Mouse (Mus musculus): ENCODE measurements around the gene Gm17482. TPM values are rescaled to one million over a fixed set of nuclear protein-coding genes. Genes with fewer than 3 reads are reported as not detected.

Gm17482 gene
- polyA plus RNA-seq, 1 experiment from 2014 or later: not detected

DNA sequence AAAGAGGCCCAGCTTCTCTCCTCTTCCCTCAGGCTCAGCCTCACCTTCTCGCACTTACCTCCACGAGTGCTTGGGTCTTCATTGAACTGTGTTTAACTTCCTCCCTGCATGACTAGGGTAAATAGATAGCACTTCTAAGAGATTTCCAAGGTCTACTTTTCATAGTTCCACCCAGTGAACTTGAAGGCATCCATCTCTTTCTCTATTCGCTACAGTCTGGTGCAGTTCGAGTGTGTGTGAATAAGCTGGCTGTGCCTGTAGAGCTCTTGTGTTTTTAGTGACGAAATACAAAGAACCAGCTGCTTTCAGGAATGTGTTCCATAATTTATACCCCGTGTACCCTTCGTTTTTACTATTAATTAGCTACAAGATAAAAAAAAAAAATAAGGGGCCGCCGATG lies 47.6 kb downstream of the Gm17482 start:
- ATAC-seq (replicated peaks; ENCODE audit: low FRiP score) (no peak), DNase-seq (ENCODE audit: low spot score) (no peak)
- WGBS: 75% methylated on average over 9 of the region's 9 CpGs
- no peaks in the 10 kb centered on the region for H3K27me3 ChIP-seq (replicated peaks; ENCODE audit: control insufficient read depth, insufficient read depth, low read length)
- H3K36me3 ChIP-seq (ENCODE audit: control insufficient read depth, insufficient read depth, low read length): no peaks in the 10 kb centered on the region
- H3K9me3 ChIP-seq (ENCODE audit: control insufficient read depth, low read length): no peaks in the 10 kb centered on the region
- H3K9ac ChIP-seq (ENCODE audit: low read depth, low read length): no peak overlapping the region
- no peaks in the 10 kb centered on the region for H3K4me1 ChIP-seq (replicated peaks; ENCODE audit: control insufficient read depth, insufficient read depth, low read length)
- H3K27ac ChIP-seq (ENCODE audit: low read depth, low read length): no peak overlapping the region
- H3K4me2 ChIP-seq: no peak overlapping the region
- H3K4me3 ChIP-seq (ENCODE audit: low read depth, low read length): no peak overlapping the region

DNA sequence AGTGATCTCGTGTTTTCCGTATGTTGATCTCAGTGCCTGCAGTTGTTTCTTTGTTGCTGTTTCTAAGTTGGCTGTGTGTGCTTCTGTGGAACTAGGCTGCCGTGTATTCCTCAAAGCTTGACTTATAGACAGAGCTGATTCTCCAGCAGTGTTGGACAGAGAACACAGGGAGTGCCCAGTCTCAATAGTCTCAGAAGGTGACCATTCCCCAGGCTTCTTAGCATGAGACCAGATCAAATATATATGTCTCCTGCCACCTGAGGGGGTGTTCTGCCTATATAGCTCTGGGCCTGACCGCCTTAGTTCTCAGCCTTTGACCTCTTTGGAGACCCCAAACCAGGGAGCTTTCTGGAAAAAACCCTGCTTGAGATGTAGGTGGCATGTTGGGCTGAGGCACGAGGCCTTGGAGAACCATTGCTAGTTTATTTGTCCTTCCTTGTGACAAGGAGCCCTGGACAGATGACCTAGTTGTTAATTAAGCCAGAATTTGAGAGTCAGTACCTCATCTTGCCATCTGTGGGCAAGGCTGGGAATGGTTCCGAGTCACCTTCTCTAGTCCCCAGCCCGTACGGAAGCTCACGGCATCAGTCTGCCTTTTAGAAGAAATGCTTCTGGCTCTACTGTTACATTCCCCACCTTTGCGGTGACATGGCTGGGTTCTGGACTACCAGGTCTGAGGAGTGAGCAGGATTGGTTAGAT lies 48.1 kb downstream of the Gm17482 start:
- ATAC-seq (replicated peaks; ENCODE audit: low FRiP score): no peak
- H3K4me1 ChIP-seq (replicated peaks; ENCODE audit: control insufficient read depth, insufficient read depth, low read length): no peaks in the 10 kb centered on the region
- H3K9me3 ChIP-seq (ENCODE audit: control insufficient read depth, low read length): no peaks in the 10 kb centered on the region
- H3K36me3 ChIP-seq (ENCODE audit: control insufficient read depth, insufficient read depth, low read length): no peaks in the 10 kb centered on the region
- no peak overlapping the region for H3K9ac ChIP-seq (ENCODE audit: low read depth, low read length)
- H3K4me2 ChIP-seq: no peak overlapping the region
- H3K27me3 ChIP-seq (replicated peaks; ENCODE audit: control insufficient read depth, insufficient read depth, low read length): no peaks in the 10 kb centered on the region
- H3K4me3 ChIP-seq (ENCODE audit: low read depth, low read length): no peak overlapping the region
- 88% methylated on average over 10 of the region's 10 CpGs for WGBS
- DNase-seq (ENCODE audit: low spot score): no peak
- H3K27ac ChIP-seq (ENCODE audit: low read depth, low read length): no peak overlapping the region

DNA sequence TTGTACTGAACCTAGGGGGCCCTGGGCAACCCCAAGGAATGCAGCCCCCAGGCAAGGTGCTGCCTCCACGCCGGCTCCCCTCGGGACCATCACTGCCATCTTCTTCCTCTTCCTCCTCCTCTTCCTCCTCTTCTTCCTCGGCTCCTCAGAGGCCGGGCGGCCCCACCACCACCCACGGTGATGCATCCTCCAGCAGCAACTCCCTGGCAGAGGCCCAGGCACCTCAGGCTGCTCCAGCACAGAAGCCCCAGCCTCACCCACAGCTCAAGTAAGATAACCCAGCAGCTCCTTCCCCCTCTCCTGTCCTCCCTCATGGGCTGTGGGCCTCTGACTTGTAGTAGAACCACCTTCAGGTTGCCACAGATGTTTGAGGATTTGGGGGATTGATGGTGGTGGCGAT lies 50.9 kb downstream of the Gm17482 start:
- ATAC-seq (replicated peaks; ENCODE audit: low FRiP score): no peak
- WGBS: 56% methylated on average over 8 of the region's 8 CpGs
- no peaks in the 10 kb centered on the region for H3K36me3 ChIP-seq (ENCODE audit: control insufficient read depth, insufficient read depth, low read length)
- DNase-seq (ENCODE audit: low spot score): no peak
- no peak overlapping the region for H3K4me3 ChIP-seq (ENCODE audit: low read depth, low read length)
- H3K9ac ChIP-seq (ENCODE audit: low read depth, low read length): no peak overlapping the region
- no peaks in the 10 kb centered on the region for H3K4me1 ChIP-seq (replicated peaks; ENCODE audit: control insufficient read depth, insufficient read depth, low read length)
- no peak overlapping the region for H3K4me2 ChIP-seq
- no peak overlapping the region for H3K27ac ChIP-seq (ENCODE audit: low read depth, low read length)
- no peaks in the 10 kb centered on the region for H3K27me3 ChIP-seq (replicated peaks; ENCODE audit: control insufficient read depth, insufficient read depth, low read length)
- no peaks in the 10 kb centered on the region for H3K9me3 ChIP-seq (ENCODE audit: control insufficient read depth, low read length)

DNA sequence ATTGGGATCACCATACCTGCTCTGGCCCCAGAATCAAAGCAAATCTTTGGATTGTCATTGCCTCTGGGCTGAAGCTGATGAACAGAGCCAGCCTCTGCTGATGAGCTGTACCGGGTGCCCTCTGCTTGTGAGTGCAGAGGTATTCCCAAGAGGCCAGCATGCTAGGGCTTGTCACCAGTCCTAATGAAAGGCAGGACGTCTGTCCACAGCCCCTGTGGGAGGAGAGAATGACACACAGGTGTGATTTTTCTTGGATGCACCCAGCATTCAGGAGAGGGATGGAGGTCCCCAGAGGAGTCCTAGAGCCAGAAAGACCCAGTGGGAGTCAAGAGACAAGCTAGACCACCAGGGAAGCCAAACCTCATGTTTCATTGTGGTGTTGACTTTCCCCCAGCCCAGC lies 52.5 kb downstream of the Gm17482 start:
- no peaks in the 10 kb centered on the region for H3K9me3 ChIP-seq (ENCODE audit: control insufficient read depth, low read length)
- no peak overlapping the region for H3K9ac ChIP-seq (ENCODE audit: low read depth, low read length)
- H3K36me3 ChIP-seq (ENCODE audit: control insufficient read depth, insufficient read depth, low read length): no peaks in the 10 kb centered on the region
- H3K4me1 ChIP-seq (replicated peaks; ENCODE audit: control insufficient read depth, insufficient read depth, low read length): no peaks in the 10 kb centered on the region
- H3K4me3 ChIP-seq (ENCODE audit: low read depth, low read length): no peak overlapping the region
- ATAC-seq (replicated peaks; ENCODE audit: low FRiP score): no peak
- WGBS: 60% methylated on average over 2 of the region's 2 CpGs
- H3K4me2 ChIP-seq: no peak overlapping the region
- no peak overlapping the region for H3K27ac ChIP-seq (ENCODE audit: low read depth, low read length)
- no peaks in the 10 kb centered on the region for H3K27me3 ChIP-seq (replicated peaks; ENCODE audit: control insufficient read depth, insufficient read depth, low read length)
- DNase-seq (ENCODE audit: low spot score): no peak

DNA sequence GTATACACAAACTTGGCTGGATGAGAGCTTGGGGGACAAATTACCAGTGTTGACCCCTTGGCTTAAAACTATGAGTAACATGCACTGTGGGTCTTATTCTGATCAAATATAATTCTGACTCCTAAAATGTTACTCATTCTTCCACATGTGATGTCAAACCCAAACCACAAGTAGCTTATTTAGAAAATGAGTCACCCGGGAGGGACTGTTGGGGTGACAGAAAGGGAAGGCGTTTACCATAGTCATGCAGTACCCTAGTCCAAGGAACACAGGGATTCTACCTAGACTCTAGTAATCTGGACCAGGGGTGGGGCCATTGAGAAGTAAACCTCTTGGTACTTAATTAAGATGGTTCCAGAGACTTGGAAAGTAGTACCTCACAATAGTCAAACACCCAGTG lies 57.0 kb downstream of the Gm17482 start:
- no peak overlapping the region for H3K9ac ChIP-seq (ENCODE audit: low read depth, low read length)
- H3K4me1 ChIP-seq (replicated peaks; ENCODE audit: control insufficient read depth, insufficient read depth, low read length): no peaks in the 10 kb centered on the region
- DNase-seq (ENCODE audit: low spot score) (no peak), ATAC-seq (replicated peaks; ENCODE audit: low FRiP score) (no peak)
- H3K36me3 ChIP-seq (ENCODE audit: control insufficient read depth, insufficient read depth, low read length): no peaks in the 10 kb centered on the region
- H3K4me3 ChIP-seq (ENCODE audit: low read depth, low read length): no peak overlapping the region
- no peak overlapping the region for H3K4me2 ChIP-seq
- no peak overlapping the region for H3K27ac ChIP-seq (ENCODE audit: low read depth, low read length)
- H3K9me3 ChIP-seq (ENCODE audit: control insufficient read depth, low read length): no peaks in the 10 kb centered on the region
- 85% methylated on average over 2 of the region's 2 CpGs for WGBS
- no peaks in the 10 kb centered on the region for H3K27me3 ChIP-seq (replicated peaks; ENCODE audit: control insufficient read depth, insufficient read depth, low read length)

DNA sequence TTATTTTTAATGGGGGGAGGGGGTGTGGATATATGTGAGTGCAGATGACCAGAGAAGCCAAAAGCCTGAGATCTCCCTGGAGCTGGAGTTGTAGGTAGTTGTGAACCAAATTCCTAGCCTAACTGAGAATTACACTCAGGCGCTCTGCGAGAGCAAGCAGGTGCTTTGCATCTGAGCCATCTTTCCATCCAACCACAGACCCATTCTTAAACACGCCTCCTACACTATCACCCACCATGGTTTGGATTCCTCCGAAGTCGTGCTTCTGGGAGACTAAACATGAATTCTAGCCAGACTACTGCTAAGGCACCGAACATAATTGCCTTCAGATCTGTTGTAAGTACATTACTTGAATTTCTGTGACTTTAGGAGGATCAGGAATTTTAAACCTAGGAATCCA lies 59.3 kb downstream of the Gm17482 start:
- 77% methylated on average over 6 of the region's 6 CpGs for WGBS
- Histone ChIP-seq H3K27ac (ENCODE audit: low read depth, low read length) (no peak overlapping the region), H3K36me3 (ENCODE audit: control insufficient read depth, insufficient read depth, low read length) (no peaks in the 10 kb centered on the region), H3K9ac (ENCODE audit: low read depth, low read length) (no peak overlapping the region), H3K4me1 (replicated peaks; ENCODE audit: control insufficient read depth, insufficient read depth, low read length) (no peaks in the 10 kb centered on the region), H3K9me3 (ENCODE audit: control insufficient read depth, low read length) (no peaks in the 10 kb centered on the region), H3K4me3 (ENCODE audit: low read depth, low read length) (no peak overlapping the region), H3K27me3 (replicated peaks; ENCODE audit: control insufficient read depth, insufficient read depth, low read length) (no peaks in the 10 kb centered on the region), H3K4me2 (no peak overlapping the region)
- ATAC-seq (replicated peaks; ENCODE audit: low FRiP score) (no peak), DNase-seq (ENCODE audit: low spot score) (no peak)

DNA sequence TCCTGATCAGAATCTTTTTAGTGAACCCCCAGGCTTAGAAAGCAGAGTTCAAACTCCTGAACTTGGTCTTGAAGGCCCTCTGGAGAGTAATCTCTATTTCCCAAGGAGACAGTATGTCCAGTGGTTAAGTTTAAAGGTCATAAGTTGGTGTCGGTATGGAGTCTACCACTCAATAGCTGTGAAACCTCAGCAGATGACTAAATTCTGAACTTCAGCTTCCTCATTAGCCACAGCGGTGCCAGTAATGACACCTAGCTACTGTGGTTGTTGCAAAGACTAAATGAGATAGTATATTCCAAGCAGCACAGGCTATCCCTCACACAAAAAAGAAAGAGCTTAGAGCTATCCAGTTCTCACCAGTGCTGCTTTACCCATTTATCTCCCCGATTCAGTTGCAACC lies 61.1 kb downstream of the Gm17482 start:
- WGBS: 84% methylated on average over 3 of the region's 3 CpGs
- H3K4me2 ChIP-seq: no peak overlapping the region
- no peaks in the 10 kb centered on the region for H3K4me1 ChIP-seq (replicated peaks; ENCODE audit: control insufficient read depth, insufficient read depth, low read length)
- DNase-seq (ENCODE audit: low spot score) (no peak), ATAC-seq (replicated peaks; ENCODE audit: low FRiP score) (no peak)
- no peaks in the 10 kb centered on the region for H3K36me3 ChIP-seq (ENCODE audit: control insufficient read depth, insufficient read depth, low read length)
- no peak overlapping the region for H3K9ac ChIP-seq (ENCODE audit: low read depth, low read length)
- H3K4me3 ChIP-seq (ENCODE audit: low read depth, low read length): no peak overlapping the region
- no peaks in the 10 kb centered on the region for H3K9me3 ChIP-seq (ENCODE audit: control insufficient read depth, low read length)
- H3K27me3 ChIP-seq (replicated peaks; ENCODE audit: control insufficient read depth, insufficient read depth, low read length): no peaks in the 10 kb centered on the region
- no peak overlapping the region for H3K27ac ChIP-seq (ENCODE audit: low read depth, low read length)

DNA sequence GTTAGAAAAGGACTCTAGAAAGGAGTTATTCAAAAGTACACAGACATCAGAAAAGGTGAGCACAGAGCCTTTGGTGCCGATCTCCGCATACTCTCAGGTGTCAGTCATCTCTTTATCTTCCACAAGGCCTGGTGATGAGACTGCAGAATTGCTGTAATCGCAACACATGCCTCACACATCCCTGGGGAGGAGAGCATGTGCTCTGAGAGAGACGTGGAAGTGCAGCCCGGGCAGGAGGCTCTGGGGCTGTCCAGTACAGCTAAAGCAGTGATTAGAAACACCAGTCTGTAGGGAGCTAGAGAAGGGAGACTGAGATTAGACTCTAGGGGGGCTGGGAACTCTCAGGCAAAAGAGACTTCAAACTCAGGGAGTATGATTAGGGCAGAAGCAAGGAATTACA lies 63.4 kb downstream of the Gm17482 start:
- no peaks in the 10 kb centered on the region for H3K9me3 ChIP-seq (ENCODE audit: control insufficient read depth, low read length)
- H3K4me3 ChIP-seq (ENCODE audit: low read depth, low read length): no peak overlapping the region
- no peak for ATAC-seq (replicated peaks; ENCODE audit: low FRiP score)
- no peaks in the 10 kb centered on the region for H3K4me1 ChIP-seq (replicated peaks; ENCODE audit: control insufficient read depth, insufficient read depth, low read length)
- no peak overlapping the region for H3K27ac ChIP-seq (ENCODE audit: low read depth, low read length)
- no peaks in the 10 kb centered on the region for H3K36me3 ChIP-seq (ENCODE audit: control insufficient read depth, insufficient read depth, low read length)
- H3K4me2 ChIP-seq: no peak overlapping the region
- 53% methylated on average over 5 of the region's 5 CpGs for WGBS
- H3K9ac ChIP-seq (ENCODE audit: low read depth, low read length): no peak overlapping the region
- no peak for DNase-seq (ENCODE audit: low spot score)
- no peaks in the 10 kb centered on the region for H3K27me3 ChIP-seq (replicated peaks; ENCODE audit: control insufficient read depth, insufficient read depth, low read length)

DNA sequence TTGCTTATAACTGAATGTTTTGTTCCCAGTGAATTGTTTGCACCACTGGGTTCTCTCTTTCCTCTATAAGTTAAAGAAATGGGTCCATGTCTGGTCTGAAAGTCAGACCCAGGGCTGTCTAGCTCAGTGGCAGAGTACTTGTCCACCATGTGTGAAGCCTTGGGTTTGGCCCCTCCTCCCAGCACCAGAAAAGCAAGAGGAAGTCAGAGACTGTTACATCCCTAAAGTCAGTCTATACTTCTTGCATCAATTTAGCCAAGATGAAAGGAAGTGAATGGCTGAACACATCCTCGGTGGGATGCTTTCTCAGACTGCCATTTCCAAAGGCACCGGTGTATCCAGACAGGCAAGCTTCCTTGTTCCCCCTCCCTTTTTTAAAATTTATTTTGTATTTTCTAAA lies 63.9 kb downstream of the Gm17482 start:
- Histone ChIP-seq H3K27me3 (replicated peaks; ENCODE audit: control insufficient read depth, insufficient read depth, low read length) (no peaks in the 10 kb centered on the region), H3K4me1 (replicated peaks; ENCODE audit: control insufficient read depth, insufficient read depth, low read length) (no peaks in the 10 kb centered on the region), H3K9ac (ENCODE audit: low read depth, low read length) (no peak overlapping the region), H3K36me3 (ENCODE audit: control insufficient read depth, insufficient read depth, low read length) (no peaks in the 10 kb centered on the region), H3K27ac (ENCODE audit: low read depth, low read length) (no peak overlapping the region), H3K4me2 (no peak overlapping the region), H3K9me3 (ENCODE audit: control insufficient read depth, low read length) (no peaks in the 10 kb centered on the region), H3K4me3 (ENCODE audit: low read depth, low read length) (no peak overlapping the region)
- ATAC-seq (replicated peaks; ENCODE audit: low FRiP score): no peak
- no peak for DNase-seq (ENCODE audit: low spot score)
- 78% methylated on average over 2 of the region's 2 CpGs for WGBS

All from liver, embryonic 11.5 days (tissue).